Mouse (Mus musculus) stomach, postnatal 0 days (tissue): ENCODE results near the gene Brd7. TPM values are rescaled to one million over a fixed set of nuclear protein-coding genes. Genes with fewer than 3 reads are reported as not detected.
A peak's percentile ranks its signal among the peaks of the same experiment; 100 is the strongest.

Source experiments
- ATAC-seq: fragments of 200-750 bp; cut with Nextera tagmentation; 2 replicates; pipeline ENCODE4 v1.8.0; 2017; ENCODE audit not compliant: low FRiP score, low TSS enrichment
- DNase-seq: peaks from one replicate; pipeline ENCODE4 v3.0.0-alpha.2; 2016; ENCODE audit warnings: low spot score
- H3K27ac ChIP-seq: fragments of 300-500 bp; sonication (generic); replicated peaks from 2 replicates; pipeline ENCODE4 v1.5.1; 2014; ENCODE audit warnings: mild to moderate bottlenecking, control low read depth
- H3K27me3 ChIP-seq: fragments of 300-500 bp; sonication (generic); 2 replicates; pipeline ENCODE4 v1.6.1; 2014; ENCODE audit warnings: low read length; ENCODE audit not compliant: control insufficient read depth, insufficient read depth
- H3K36me3 ChIP-seq: fragments of 300-500 bp; sonication (generic); 2 replicates; pipeline ENCODE4 v1.6.1; 2014; ENCODE audit warnings: low read length, mixed read lengths; ENCODE audit not compliant: control insufficient read depth, insufficient read depth
- H3K4me1 ChIP-seq: fragments of 300-500 bp; sonication (generic); replicated peaks from 2 replicates; pipeline ENCODE4 v1.6.1; 2014; ENCODE audit warnings: antibody characterized with exemption; ENCODE audit not compliant: control insufficient read depth, insufficient read depth
- H3K4me2 ChIP-seq: fragments of 300-500 bp; sonication (generic); replicated peaks from 2 replicates; pipeline ENCODE4 v1.6.1; 2014; ENCODE audit warnings: low read depth, mild to moderate bottlenecking, control low read depth, moderate library complexity
- H3K4me3 ChIP-seq: fragments of 300-500 bp; sonication (generic); 2 replicates; pipeline ENCODE4 v1.5.1; 2014; ENCODE audit warnings: low read depth, low read length, control low read depth
- H3K9ac ChIP-seq: fragments of 300-500 bp; sonication (generic); 2 replicates; pipeline ENCODE4 v1.6.1; 2014; ENCODE audit warnings: mild to moderate bottlenecking, low read length, control low read depth, mixed read lengths
- H3K9me3 ChIP-seq: fragments of 300-500 bp; sonication (generic); 2 replicates; pipeline ENCODE4 v1.6.1; 2016; ENCODE audit warnings: low read length; ENCODE audit not compliant: control insufficient read depth
- CTCF ChIP-seq: IDR thresholded peaks from 2 replicates; pipeline ENCODE4 v1.5.1; 2016; ENCODE audit warnings: antibody characterized with exemption, low read depth, mild to moderate bottlenecking, moderate library complexity
- EP300 ChIP-seq: optimal IDR thresholded peaks from 2 replicates; pipeline ENCODE3; 2016; ENCODE audit warnings: antibody characterized with exemption
- WGBS: fragments of 180-500 bp; shearing (Covaris S2); extraction: QIAGEN DNeasy Blood & Tissue Kit; methylation state at CpG from one replicate; pipeline ENCODE4 v1.1.7; 2014; 5-methylcytosine and 5-hydroxymethylcytosine counted together
- polyA plus RNA-seq: library from polyadenylated mRNA; unstranded; fragments of >200 nt; fragmentation: Nextera tagmentation; extraction: Ambion mirVana; gene quantifications from 2 replicates; pipeline ENCODE4 v1.2.1, GENCODE M21; 2015

The Brd7 gene
- polyA plus RNA-seq, 1 experiment from 2014 or later, result 42.5 TPM

DNA sequence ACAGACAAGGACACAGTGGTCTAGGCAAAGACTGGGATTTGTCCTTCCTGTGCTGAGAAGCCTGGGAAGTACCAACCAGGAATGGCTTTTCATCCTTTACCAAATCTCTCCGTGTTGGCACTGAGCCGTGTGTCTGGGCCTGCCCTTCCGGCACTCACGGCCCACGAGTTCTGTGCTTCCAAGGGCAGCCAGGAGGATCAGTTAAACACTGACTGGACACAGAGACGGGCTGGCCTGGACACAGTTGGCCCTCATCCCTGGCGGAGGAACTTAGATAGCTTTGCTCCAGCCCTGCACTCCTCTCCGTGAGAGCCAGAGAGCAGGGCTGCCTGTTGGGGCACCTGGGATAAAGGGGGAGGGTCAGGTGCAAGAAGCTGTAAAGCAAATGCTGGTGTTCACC, 49.0 kb downstream of the Brd7 start:
- Histone ChIP-seq H3K4me1 (0 out of 2 replicates have a peak, but pooled peaks cover 7% of the 10 kb centered on the region), H3K4me2 (no peak overlapping the region), H3K4me3 (no peak overlapping the region), H3K36me3 (no peaks in the 10 kb centered on the region), H3K9ac (no peak overlapping the region), H3K27ac (no peak overlapping the region), H3K9me3 (no peaks in the 10 kb centered on the region), H3K27me3 (no peaks in the 10 kb centered on the region)
- DNase-seq (no peak), ATAC-seq (no peak)
- no peak for TF ChIP-seq EP300
- no peak for TF ChIP-seq CTCF
- 51% methylated on average over 8 of the region's 8 CpGs for WGBS

DNA sequence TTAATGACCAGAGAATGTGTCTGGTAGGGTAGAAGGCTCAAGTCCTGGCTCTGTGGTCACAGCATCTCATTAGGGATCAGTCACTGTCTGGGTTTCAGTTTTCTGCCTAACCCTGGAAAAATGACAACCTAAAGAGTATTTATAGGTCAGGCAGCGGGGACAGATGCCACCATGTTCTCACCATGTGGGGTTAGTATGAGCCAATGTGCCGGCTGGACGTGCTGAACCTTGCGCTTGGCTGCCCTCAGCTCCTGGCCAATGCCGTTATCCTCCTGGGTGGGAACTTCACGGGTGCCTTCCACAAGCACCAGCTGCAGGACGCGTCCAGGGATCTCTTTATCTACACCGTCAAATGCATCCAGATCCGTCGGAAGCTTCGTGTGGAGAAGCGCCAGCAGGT, 51.7 kb downstream of the Brd7 start:
- H3K36me3 ChIP-seq, result no peaks in the 10 kb centered on the region
- no peak overlapping the region for H3K9ac ChIP-seq
- no peak for ATAC-seq
- no peak overlapping the region for H3K4me3 ChIP-seq
- no peaks in the 10 kb centered on the region for H3K4me1 ChIP-seq
- H3K27ac ChIP-seq, result no peak overlapping the region
- 90% methylated on average over 13 of the region's 13 CpGs for WGBS
- DNase-seq, result no peak
- no peak overlapping the region for H3K4me2 ChIP-seq
- no peaks in the 10 kb centered on the region for H3K9me3 ChIP-seq
- TF ChIP-seq CTCF (no peak), EP300 (no peak)
- H3K27me3 ChIP-seq, result no peaks in the 10 kb centered on the region

DNA sequence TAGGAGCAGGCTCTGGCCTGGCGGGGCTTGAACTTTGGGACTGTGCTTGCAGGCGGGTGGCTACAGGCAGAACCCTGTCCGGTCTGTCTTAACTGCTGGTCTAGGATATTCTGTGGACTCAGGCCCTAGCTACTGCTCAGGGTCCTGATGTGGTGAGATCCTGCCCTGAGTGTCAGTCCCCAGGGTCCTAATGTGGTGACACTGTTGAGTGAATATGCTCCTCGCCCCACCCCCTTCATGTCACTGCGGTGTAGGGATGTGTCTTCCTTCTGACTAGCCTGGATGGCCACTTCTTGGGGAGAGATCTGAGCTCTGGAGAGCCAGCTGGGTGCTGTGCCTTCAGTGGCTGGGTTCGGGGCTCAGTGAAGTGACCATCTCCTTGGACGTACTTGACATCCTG, 52.1 kb downstream of the Brd7 start:
- Histone ChIP-seq H3K36me3 (no peaks in the 10 kb centered on the region), H3K4me2 (no peak overlapping the region), H3K4me3 (no peak overlapping the region), H3K9me3 (no peaks in the 10 kb centered on the region), H3K27me3 (no peaks in the 10 kb centered on the region), H3K27ac (no peak overlapping the region), H3K9ac (no peak overlapping the region), H3K4me1 (no peaks in the 10 kb centered on the region)
- DNase-seq (no peak), ATAC-seq (no peak)
- 82% methylated on average over 7 of the region's 7 CpGs for WGBS
- TF ChIP-seq CTCF (no peak), EP300 (no peak)

- Histone ChIP-seq H3K9me3 (no peaks in the 10 kb centered on the region), H3K27me3 (no peaks in the 10 kb centered on the region), H3K9ac (no peak overlapping the region), H3K36me3 (no peaks in the 10 kb centered on the region), H3K4me1 (no peaks in the 10 kb centered on the region), H3K4me3 (no peak overlapping the region), H3K27ac (no peak overlapping the region), H3K4me2 (no peak overlapping the region)
- ATAC-seq (no peak), DNase-seq (no peak)
- 73% methylated on average over 10 of the region's 10 CpGs for WGBS
- TF ChIP-seq EP300, result no peak
- TF ChIP-seq CTCF, result no peak
These were observed 52.6 kb downstream of the Brd7 start for GRCm38 (mm10) chr8:88309274-88309873.

GRCm38 (mm10) chr8:88307736-88308135, 54.3 kb downstream of the Brd7 start:
- ATAC-seq (no peak), DNase-seq (no peak)
- Histone ChIP-seq H3K4me2 (no peak overlapping the region), H3K4me1 (no peaks in the 10 kb centered on the region), H3K9ac (no peak overlapping the region), H3K36me3 (no peaks in the 10 kb centered on the region), H3K9me3 (no peaks in the 10 kb centered on the region), H3K4me3 (no peak overlapping the region), H3K27ac (no peak overlapping the region), H3K27me3 (no peaks in the 10 kb centered on the region)
- TF ChIP-seq CTCF (no peak), EP300 (no peak)
- 92% methylated on average over 4 of the region's 4 CpGs for WGBS

- no peaks in the 10 kb centered on the region for H3K36me3 ChIP-seq
- no peak overlapping the region for H3K9ac ChIP-seq
- DNase-seq (peak; percentile 44), ATAC-seq (no peak)
- no peaks in the 10 kb centered on the region for H3K9me3 ChIP-seq
- H3K27me3 ChIP-seq, result no peaks in the 10 kb centered on the region
- H3K4me2 ChIP-seq, result no peak overlapping the region
- no peak overlapping the region for H3K27ac ChIP-seq
- no peaks in the 10 kb centered on the region for H3K4me1 ChIP-seq
- TF ChIP-seq EP300 (no peak), CTCF (peak; percentile 70)
- H3K4me3 ChIP-seq, result no peak overlapping the region
- WGBS, result 64% methylated on average over 14 of the region's 14 CpGs
These were observed 55.5 kb downstream of the Brd7 start for GRCm38 (mm10) chr8:88306511-88306910.
